Mouse (Mus musculus) embryonic facial prominence, embryonic 12.5 days (tissue): Measurements from ENCODE around the gene Cdh8. TPM values are rescaled to one million over a fixed set of nuclear protein-coding genes. Genes with fewer than 3 reads are reported as not detected.

Experiments used
- ATAC-seq: fragments of 200-750 bp; cut with Nextera tagmentation; 2 replicates; pipeline ENCODE4 v1.8.0; 2017; ENCODE audit not compliant: insufficient number of reproducible peaks, insufficient read depth, low FRiP score, low TSS enrichment
- H3K27ac ChIP-seq: fragments of 300-500 bp; sonication (generic); 2 replicates; pipeline ENCODE4 v1.5.1; 2016; ENCODE audit warnings: mild to moderate bottlenecking
- H3K27me3 ChIP-seq: fragments of 300-500 bp; sonication (generic); 2 replicates; pipeline ENCODE4 v1.6.1; 2016; ENCODE audit warnings: mild to moderate bottlenecking, moderate library complexity
- H3K36me3 ChIP-seq: fragments of 300-500 bp; sonication (generic); 2 replicates; pipeline ENCODE4 v1.6.1; 2016; ENCODE audit warnings: mild to moderate bottlenecking
- H3K4me1 ChIP-seq: fragments of 300-500 bp; sonication (generic); 2 replicates; pipeline ENCODE4 v1.6.1; 2016
- H3K4me2 ChIP-seq: fragments of 300-500 bp; sonication (generic); replicated peaks from 2 replicates; pipeline ENCODE4 v1.6.1; 2016; ENCODE audit warnings: mild to moderate bottlenecking, moderate library complexity
- H3K4me3 ChIP-seq: fragments of 300-500 bp; sonication (generic); 2 replicates; pipeline ENCODE4 v1.5.1; 2016; ENCODE audit warnings: mild to moderate bottlenecking
- H3K9ac ChIP-seq: fragments of 300-500 bp; sonication (generic); 2 replicates; pipeline ENCODE4 v1.6.1; 2016; ENCODE audit warnings: mild to moderate bottlenecking, moderate library complexity
- H3K9me3 ChIP-seq: fragments of 300-500 bp; sonication (generic); 2 replicates; pipeline ENCODE4 v1.6.1; 2016; ENCODE audit warnings: mild to moderate bottlenecking, moderate library complexity
- WGBS: fragments of 180-500 bp; shearing (Covaris S2); methylation state at CpG from one replicate; pipeline ENCODE4 v1.1.7; 2016; 5-methylcytosine and 5-hydroxymethylcytosine counted together
- polyA plus RNA-seq: library from polyadenylated mRNA; unstranded; fragments of >200 nt; fragmentation: Nextera tagmentation; extraction: Ambion mirVana; gene quantifications from 2 replicates; pipeline ENCODE4 v1.2.1, GENCODE M21; 2016

The Cdh8 gene
- polyA plus RNA-seq, 1 experiment from 2014 or later: 2.4 TPM

- no peak overlapping the region for H3K4me3 ChIP-seq
- no peaks in the 10 kb centered on the region for H3K27me3 ChIP-seq
- ATAC-seq: no peak
- no peaks in the 10 kb centered on the region for H3K36me3 ChIP-seq
- WGBS: 89% methylated on average over 3 of the region's 3 CpGs
- H3K4me2 ChIP-seq: no peak overlapping the region
- no peak overlapping the region for H3K27ac ChIP-seq
- H3K9me3 ChIP-seq: no peaks in the 10 kb centered on the region
- no peaks in the 10 kb centered on the region for H3K4me1 ChIP-seq
- no peak overlapping the region for H3K9ac ChIP-seq
Observed at GRCm38 (mm10) chr8:99369166-99369565, 47.1 kb downstream of the Cdh8 start.

- WGBS: 93% methylated on average over 7 of the region's 7 CpGs
- H3K27ac ChIP-seq: no peak overlapping the region
- no peaks in the 10 kb centered on the region for H3K27me3 ChIP-seq
- no peak overlapping the region for H3K4me3 ChIP-seq
- no peaks in the 10 kb centered on the region for H3K9me3 ChIP-seq
- H3K9ac ChIP-seq: no peak overlapping the region
- H3K4me2 ChIP-seq: no peak overlapping the region
- no peaks in the 10 kb centered on the region for H3K4me1 ChIP-seq
- no peaks in the 10 kb centered on the region for H3K36me3 ChIP-seq
- ATAC-seq: no peak
Observed at GRCm38 (mm10) chr8:99368449-99368848, 47.8 kb downstream of the Cdh8 start.

GRCm38 (mm10) chr8:99353923-99354322 lies 62.3 kb downstream of the Cdh8 start:
- ATAC-seq: no peak
- no peak overlapping the region for H3K4me3 ChIP-seq
- WGBS: 76% methylated on average over 3 of the region's 3 CpGs

GRCm38 (mm10) chr8:99353221-99353620 lies 63.0 kb downstream of the Cdh8 start:
- Histone ChIP-seq H3K4me1 (no peaks in the 10 kb centered on the region), H3K4me2 (no peak overlapping the region), H3K4me3 (no peak overlapping the region), H3K9me3 (no peaks in the 10 kb centered on the region), H3K27ac (no peak overlapping the region), H3K9ac (no peak overlapping the region), H3K27me3 (no peaks in the 10 kb centered on the region), H3K36me3 (no peaks in the 10 kb centered on the region)
- no peak for ATAC-seq
- WGBS: 74% methylated on average over 1 of the region's 1 CpGs

More at GRCm38 (mm10) chr8:99353923-99354322, 62.3 kb downstream of the Cdh8 start:
- Histone ChIP-seq H3K4me2 (no peak overlapping the region), H3K27ac (no peak overlapping the region), H3K9ac (no peak overlapping the region), H3K27me3 (no peaks in the 10 kb centered on the region), H3K9me3 (no peaks in the 10 kb centered on the region), H3K36me3 (no peaks in the 10 kb centered on the region), H3K4me1 (no peaks in the 10 kb centered on the region)

GRCm38 (mm10) chr8:99349456-99349855 lies 66.8 kb downstream of the Cdh8 start:
- Histone ChIP-seq H3K27ac (no peak overlapping the region), H3K9me3 (no peaks in the 10 kb centered on the region), H3K36me3 (no peaks in the 10 kb centered on the region), H3K4me1 (no peaks in the 10 kb centered on the region), H3K4me2 (no peak overlapping the region), H3K9ac (no peak overlapping the region), H3K4me3 (no peak overlapping the region), H3K27me3 (no peaks in the 10 kb centered on the region)
- ATAC-seq: no peak

GRCm38 (mm10) chr8:99348618-99349017 lies 67.7 kb downstream of the Cdh8 start:
- Histone ChIP-seq H3K36me3 (no peaks in the 10 kb centered on the region), H3K4me1 (no peaks in the 10 kb centered on the region), H3K4me2 (no peak overlapping the region), H3K9me3 (no peaks in the 10 kb centered on the region), H3K9ac (no peak overlapping the region), H3K27me3 (no peaks in the 10 kb centered on the region), H3K4me3 (no peak overlapping the region), H3K27ac (no peak overlapping the region)
- ATAC-seq: no peak
- WGBS: 79% methylated on average over 3 of the region's 3 CpGs

DNA sequence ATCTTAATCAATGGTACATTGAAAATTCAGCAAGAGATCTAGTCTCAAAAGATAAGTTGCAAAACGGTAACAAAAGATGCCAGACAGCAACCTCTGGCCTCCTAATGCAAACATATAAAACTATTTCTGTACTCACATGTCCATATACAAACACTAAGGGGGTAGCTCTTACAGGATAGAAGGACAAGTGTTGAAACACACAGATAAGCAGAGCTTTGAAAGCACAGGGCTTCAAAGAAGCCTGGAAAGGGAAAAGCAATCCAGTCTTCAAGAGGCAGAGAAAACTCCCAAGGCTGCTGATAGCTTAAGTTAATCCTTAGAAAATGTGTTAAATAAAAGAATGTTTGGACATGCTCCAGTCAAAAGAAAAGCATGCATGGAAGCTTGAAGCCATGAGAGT lies 77.0 kb downstream of the Cdh8 start:
- ATAC-seq: no peak
- Histone ChIP-seq H3K4me3 (no peak overlapping the region), H3K27ac (no peak overlapping the region), H3K27me3 (no peaks in the 10 kb centered on the region), H3K36me3 (no peaks in the 10 kb centered on the region), H3K4me1 (no peaks in the 10 kb centered on the region), H3K9ac (no peak overlapping the region), H3K9me3 (no peaks in the 10 kb centered on the region), H3K4me2 (no peak overlapping the region)
- 66% methylated on average over 1 of the region's 1 CpGs for WGBS

DNA sequence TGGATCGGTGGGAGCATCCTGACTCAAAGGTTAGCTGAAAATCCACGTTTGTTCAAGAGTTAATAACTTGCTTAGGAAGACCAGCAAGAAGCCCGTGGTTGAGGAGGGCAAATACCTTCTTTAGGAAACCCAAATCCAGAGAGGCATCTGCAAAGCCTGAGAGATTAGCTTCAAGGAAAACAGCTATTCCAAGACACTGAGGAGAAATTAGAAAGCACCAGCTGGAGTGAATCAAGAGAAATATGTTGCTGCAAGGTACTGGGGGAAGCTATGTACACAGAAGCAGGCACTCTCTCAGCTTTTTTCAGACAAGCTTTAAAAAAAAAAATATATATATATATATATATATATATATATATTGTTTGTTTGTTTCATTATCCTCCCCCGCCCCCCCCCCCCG lies 88.7 kb downstream of the Cdh8 start:
- Histone ChIP-seq H3K36me3 (no peaks in the 10 kb centered on the region), H3K4me3 (no peak overlapping the region), H3K4me2 (no peak overlapping the region), H3K27ac (no peak overlapping the region), H3K27me3 (no peaks in the 10 kb centered on the region), H3K9ac (no peak overlapping the region), H3K9me3 (no peaks in the 10 kb centered on the region), H3K4me1 (no peaks in the 10 kb centered on the region)
- ATAC-seq: no peak
- 66% methylated on average over 5 of the region's 5 CpGs for WGBS

DNA sequence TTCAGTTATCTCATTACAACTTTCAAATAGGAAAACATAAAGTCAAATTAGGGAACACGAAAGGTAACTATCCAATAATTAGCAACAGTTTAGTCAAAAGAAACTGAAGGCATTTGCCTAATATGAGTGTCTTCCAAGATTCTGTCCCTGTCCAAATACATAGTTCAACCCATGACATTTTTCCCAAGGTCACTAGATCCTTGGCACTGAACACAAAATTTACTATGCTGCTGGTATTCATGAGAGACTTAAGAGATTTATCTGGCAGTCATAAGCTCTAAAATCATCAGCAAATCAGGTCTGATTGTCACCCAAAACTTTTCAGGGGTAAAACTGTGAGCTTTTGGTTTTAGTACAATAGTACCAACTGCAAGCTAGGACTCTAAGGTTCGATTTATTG lies 101.7 kb downstream of the Cdh8 start:
- Histone ChIP-seq H3K9me3 (no peaks in the 10 kb centered on the region), H3K27me3 (no peaks in the 10 kb centered on the region), H3K27ac (no peak overlapping the region), H3K4me3 (no peak overlapping the region), H3K9ac (no peak overlapping the region), H3K4me1 (no peaks in the 10 kb centered on the region), H3K4me2 (no peak overlapping the region), H3K36me3 (no peaks in the 10 kb centered on the region)
- ATAC-seq: no peak
- 79% methylated on average over 2 of the region's 2 CpGs for WGBS

DNA sequence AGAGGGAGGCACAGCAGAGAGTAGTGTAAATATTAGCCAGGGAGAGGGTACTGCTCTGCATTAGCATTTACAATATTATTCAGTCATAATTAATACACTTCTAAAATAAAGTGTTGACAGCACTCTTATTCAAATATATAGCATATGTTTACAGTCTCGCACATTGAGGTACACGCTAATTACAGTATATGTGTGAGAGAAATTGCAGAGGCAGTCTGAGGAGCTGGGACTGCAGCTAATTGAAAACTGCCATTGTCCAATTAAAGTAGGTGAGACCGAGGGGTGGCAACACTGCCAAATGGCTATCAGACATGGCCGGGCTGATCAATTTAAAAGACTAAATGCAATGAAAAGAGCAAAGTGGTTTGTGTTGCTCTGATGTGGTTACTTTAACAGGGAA lies 112.1 kb downstream of the Cdh8 start:
- no peak overlapping the region for H3K27ac ChIP-seq
- 82% methylated on average over 4 of the region's 4 CpGs for WGBS
- no peak for ATAC-seq

GRCm38 (mm10) chr8:99290201-99290600 lies 126.1 kb downstream of the Cdh8 start:
- 81% methylated on average over 1 of the region's 1 CpGs for WGBS
- Histone ChIP-seq H3K4me1 (no peaks in the 10 kb centered on the region), H3K9ac (no peak overlapping the region), H3K27me3 (no peaks in the 10 kb centered on the region), H3K9me3 (no peaks in the 10 kb centered on the region), H3K4me2 (no peak overlapping the region), H3K27ac (no peak overlapping the region), H3K4me3 (no peak overlapping the region), H3K36me3 (no peaks in the 10 kb centered on the region)
- ATAC-seq: no peak

More for the DNA sequence above, 112.1 kb downstream of the Cdh8 start:
- Histone ChIP-seq H3K9me3 (no peaks in the 10 kb centered on the region), H3K36me3 (no peaks in the 10 kb centered on the region), H3K4me1 (no peaks in the 10 kb centered on the region), H3K27me3 (no peaks in the 10 kb centered on the region), H3K4me2 (no peak overlapping the region), H3K9ac (no peak overlapping the region), H3K4me3 (no peak overlapping the region)

- no peak overlapping the region for H3K9ac ChIP-seq
- WGBS: 82% methylated on average over 1 of the region's 1 CpGs
- H3K27ac ChIP-seq: no peak overlapping the region
- no peaks in the 10 kb centered on the region for H3K27me3 ChIP-seq
- no peaks in the 10 kb centered on the region for H3K4me1 ChIP-seq
- H3K36me3 ChIP-seq: no peaks in the 10 kb centered on the region
- H3K9me3 ChIP-seq: no peaks in the 10 kb centered on the region
- no peak for ATAC-seq
- H3K4me3 ChIP-seq: no peak overlapping the region
- no peak overlapping the region for H3K4me2 ChIP-seq
Observed at GRCm38 (mm10) chr8:99285103-99285502, 131.2 kb downstream of the Cdh8 start.

DNA sequence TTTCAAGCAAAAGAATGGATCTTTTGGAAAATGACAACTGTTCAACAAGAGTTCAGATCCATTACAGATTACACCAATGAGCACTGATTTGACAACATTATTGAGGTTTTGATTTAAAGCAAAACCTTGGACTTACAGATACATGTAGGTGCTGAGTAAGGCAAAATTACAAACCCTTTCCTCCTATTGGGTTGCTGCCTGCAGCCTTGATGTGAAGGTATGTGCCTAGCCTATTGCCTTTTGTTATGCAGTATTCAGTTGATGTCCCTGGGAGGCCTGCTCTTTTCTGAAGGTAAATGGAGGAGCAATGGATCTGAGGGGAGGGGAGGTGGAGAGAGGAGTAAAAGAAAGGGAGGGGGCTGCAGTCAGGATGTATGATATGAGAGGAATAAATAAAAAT lies 135.9 kb downstream of the Cdh8 start:
- Histone ChIP-seq H3K36me3 (no peaks in the 10 kb centered on the region), H3K9ac (no peak overlapping the region), H3K4me3 (no peak overlapping the region), H3K27ac (no peak overlapping the region), H3K4me2 (no peak overlapping the region), H3K27me3 (no peaks in the 10 kb centered on the region), H3K4me1 (no peaks in the 10 kb centered on the region), H3K9me3 (no peaks in the 10 kb centered on the region)
- no peak for ATAC-seq
